8 mouse cellular contexts compared by ENCODE assay signal in genomic region chrX:170018571-170019218, GRCm38 (mm10). TPM values are rescaled to one million over a fixed set of nuclear protein-coding genes. Genes with fewer than 3 reads are reported as not detected.
A peak's percentile ranks its signal among the peaks of the same experiment; 100 is the strongest.
DNase-seq lines count a peak whose midpoint lies in the region; ATAC-seq and TF ChIP-seq lines count a peak whose summit lies in the region.
"Not testable (repeated sequence)": the region's sequence is repeated elsewhere in the genome, so short reads cannot be mapped to it uniquely, and the experiment has no call there.

No protein-coding gene starts in this region.

- H3K4me3 ChIP-seq in E14TG2a.4 (replicated peaks; ENCODE audit: low read length), result peak overlapping the region; percentile 80
- H3K4me3 ChIP-seq in forebrain, embryonic 12.5 days (replicated peaks); heart, embryonic 16.5 days (ENCODE audit: low read length); neural tube, embryonic 13.5 days: not testable (repeated sequence)

- peak; percentile 84 for ATAC-seq in forebrain, embryonic 12.5 days (ENCODE audit: low FRiP score)
- ATAC-seq in heart, embryonic 16.5 days (replicated peaks; ENCODE audit: extremely low read depth, insufficient read depth, low FRiP score), result peak; percentile 76
- ATAC-seq in neural tube, embryonic 13.5 days (ENCODE audit: low read depth), result peak; percentile 85

- peaks cover 63% of the 10 kb centered on the region for H3K36me3 ChIP-seq in E14TG2a.4 (ENCODE audit: insufficient read depth, low read length)
- H3K36me3 ChIP-seq in forebrain, embryonic 12.5 days (replicated peaks), result peaks cover 42% of the 10 kb centered on the region
- peaks cover 28% of the 10 kb centered on the region for H3K36me3 ChIP-seq in heart, embryonic 16.5 days (ENCODE audit: control insufficient read depth, insufficient read depth)
- peaks cover 48% of the 10 kb centered on the region for H3K36me3 ChIP-seq in neural tube, embryonic 13.5 days

- H3K27ac ChIP-seq in forebrain, embryonic 12.5 days, result 0 out of 2 replicates have a peak overlapping the region, but pooled peaks have one; percentile 25
- not testable (repeated sequence) for H3K27ac ChIP-seq in heart, embryonic 16.5 days (ENCODE audit: low read length); neural tube, embryonic 13.5 days (replicated peaks)

- H3K9ac ChIP-seq in forebrain, embryonic 12.5 days; heart, embryonic 16.5 days (ENCODE audit: low read length); neural tube, embryonic 13.5 days: not testable (repeated sequence)

- not testable (repeated sequence) for H3K4me2 ChIP-seq in forebrain, embryonic 12.5 days; heart, embryonic 16.5 days (ENCODE audit: low read depth, low read length); neural tube, embryonic 13.5 days

- DNase-seq in cerebellum, adult 11-12 months, result peak; percentile 84
- peak; percentile 81 for DNase-seq in kidney, postnatal 14 days
- peak; percentile 67 to 82 for DNase-seq in lung, adult 18-20 months
- peak; percentile 57 to 81 for DNase-seq in thymus, postnatal 10 days (ENCODE audit: low spot score in 2 of 2)

- H3K27me3 ChIP-seq in E14TG2a.4 (ENCODE audit: insufficient read depth, low read length); forebrain, embryonic 12.5 days; heart, embryonic 16.5 days (ENCODE audit: control insufficient read depth, insufficient read depth, low read length); neural tube, embryonic 13.5 days: not testable (repeated sequence)

- TF ChIP-seq CTCF in E14TG2a.4 (conservative IDR thresholded peaks at IDR 0.05; ENCODE audit: low read length), result not testable (repeated sequence)

- WGBS in forebrain, embryonic 12.5 days, result 85% methylated on average over 66 of the region's 66 CpGs
- 85% methylated on average over 66 of the region's 66 CpGs for WGBS in heart, embryonic 16.5 days
- WGBS in neural tube, embryonic 13.5 days, result 87% methylated on average over 66 of the region's 66 CpGs

- peaks cover 43% of the 10 kb centered on the region for H3K9me3 ChIP-seq in E14TG2a.4 (ENCODE audit: low read length)
- H3K9me3 ChIP-seq in forebrain, embryonic 12.5 days, result peaks cover 43% of the 10 kb centered on the region
- H3K9me3 ChIP-seq in heart, embryonic 16.5 days (replicated peaks; ENCODE audit: control insufficient read depth, low read length), result peaks cover 28% of the 10 kb centered on the region
- peaks cover 41% of the 10 kb centered on the region for H3K9me3 ChIP-seq in neural tube, embryonic 13.5 days

- H3K4me1 ChIP-seq in E14TG2a.4 (replicated peaks; ENCODE audit: low read depth, low read length), result peaks cover 34% of the 10 kb centered on the region
- H3K4me1 ChIP-seq in forebrain, embryonic 12.5 days, result peaks cover 13% of the 10 kb centered on the region
- not testable (repeated sequence) for H3K4me1 ChIP-seq in heart, embryonic 16.5 days (ENCODE audit: control insufficient read depth, insufficient read depth, low read length); neural tube, embryonic 13.5 days (replicated peaks)

RNA-seq across cellular contexts. Expression of gene Gm21887, which starts 9.2 kb away (rescaled TPM):
- polyA plus RNA-seq in forebrain, embryonic 12.5 days (2016; fragmentation: Nextera tagmentation; extraction: Ambion mirVana), result 181 and 277 TPM in 2 replicates
- 84.5 and 136 TPM in 2 replicates for polyA plus RNA-seq in heart, embryonic 16.5 days (2015; fragmentation: Nextera tagmentation; extraction: Ambion mirVana)
- polyA plus RNA-seq in neural tube, embryonic 13.5 days (2015; fragmentation: Nextera tagmentation; extraction: Ambion mirVana), result 139 and 172 TPM in 2 replicates
